Mouse (Mus musculus): ENCODE results near the gene Emsy. TPM values are rescaled to one million over a fixed set of nuclear protein-coding genes. Genes with fewer than 3 reads are reported as not detected.

Emsy gene
- total RNA-seq, 2 experiments from 2014 or later: 19.7 to 22.3 TPM

DNA sequence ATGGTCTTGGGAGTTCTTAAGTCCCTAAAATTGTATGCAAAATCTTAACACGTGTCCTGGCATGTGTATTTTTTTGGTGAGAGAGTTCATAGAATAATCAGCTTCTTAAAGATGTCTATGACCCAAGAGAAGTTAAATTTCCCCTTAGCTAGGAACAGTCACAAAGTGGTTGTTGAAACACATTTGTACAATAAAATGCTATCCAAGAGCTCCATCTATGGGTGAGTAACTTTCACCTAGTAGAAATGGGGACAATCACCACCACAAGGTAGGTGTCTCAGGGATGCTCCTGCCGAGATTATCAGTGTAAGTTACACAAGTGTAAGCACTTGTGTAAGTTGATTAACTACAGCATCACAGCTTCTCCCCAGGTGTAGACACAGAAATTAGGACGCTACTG, 67.6 kb downstream of the Emsy start:
- DNase-seq: no peak
- intact Hi-C loops (cut with DNase I): no loop called here
- TF ChIP-seq CTCF (IDR thresholded peaks at IDR 0.05): peak; percentile 66
- no peak overlapping the region for H3K27ac ChIP-seq
- no peak overlapping the region for H3K4me3 ChIP-seq

DNA sequence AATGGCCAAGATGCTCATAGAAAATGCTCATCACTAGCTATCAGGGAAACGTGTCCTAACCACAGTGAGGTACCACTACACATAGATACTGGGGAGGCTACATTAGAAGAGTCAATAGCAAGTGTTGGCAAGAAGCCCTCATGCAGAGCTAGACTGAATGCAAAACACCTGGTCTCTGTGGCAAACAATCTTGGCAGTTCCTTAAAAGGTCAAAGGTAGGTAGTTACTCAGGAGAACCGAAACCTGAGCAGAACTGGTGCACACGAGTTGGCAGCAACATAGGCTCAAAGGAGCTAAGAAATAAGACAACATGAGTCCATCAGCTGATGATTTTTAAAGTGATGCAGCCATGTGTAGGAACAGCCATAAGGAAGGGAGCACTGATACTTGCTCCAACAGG, 70.3 kb downstream of the Emsy start:
- intact Hi-C loops (cut with DNase I): no loop called here
- no peak overlapping the region for H3K4me3 ChIP-seq
- no peak for TF ChIP-seq CTCF (IDR thresholded peaks at IDR 0.05)
- no peak for DNase-seq
- no peak overlapping the region for H3K27ac ChIP-seq

DNA sequence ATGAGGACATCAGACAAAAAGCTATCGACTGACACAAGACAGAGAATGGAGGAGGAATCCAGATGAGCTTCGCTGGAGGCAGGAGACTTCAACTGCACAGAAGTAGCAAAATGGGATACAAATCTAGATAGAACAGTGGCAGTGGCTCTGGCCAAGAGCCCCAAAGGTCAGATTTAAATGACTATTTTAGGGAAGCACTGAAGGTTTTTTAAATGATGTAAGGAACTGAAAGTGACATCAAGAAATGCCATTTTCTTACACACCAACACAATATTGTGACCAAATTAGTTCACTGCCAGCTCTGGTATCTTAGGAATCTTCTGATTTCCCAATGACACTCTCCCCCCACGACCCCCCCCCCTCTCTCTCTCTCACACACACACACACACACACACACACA, 72.0 kb downstream of the Emsy start:
- TF ChIP-seq CTCF (IDR thresholded peaks at IDR 0.05): no peak
- H3K27ac ChIP-seq: no peak overlapping the region
- intact Hi-C loops (cut with DNase I): no loop called here
- no peak overlapping the region for H3K4me3 ChIP-seq
- no peak for DNase-seq

DNA sequence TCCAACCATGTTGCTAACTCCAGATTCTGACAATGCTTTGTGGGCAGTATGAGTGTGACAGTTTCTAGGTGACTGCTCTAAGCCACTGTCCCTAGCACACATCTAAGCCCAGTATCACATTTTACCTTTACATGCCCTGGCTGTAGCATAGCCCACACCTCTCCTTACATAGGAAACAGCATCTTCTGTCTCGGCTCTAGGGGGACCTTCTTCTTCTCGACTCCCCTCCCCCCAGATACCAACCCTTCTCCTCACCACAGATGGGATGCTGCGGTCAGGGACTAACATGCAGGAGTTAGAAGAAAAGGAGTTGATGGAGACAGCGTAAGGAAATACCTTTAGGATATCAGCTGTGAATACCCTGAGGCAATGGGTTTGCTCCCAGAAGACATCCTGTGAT, 75.3 kb downstream of the Emsy start:
- intact Hi-C loops (cut with DNase I): no loop called here
- no peak for TF ChIP-seq CTCF (IDR thresholded peaks at IDR 0.05)
- Histone ChIP-seq H3K27ac (0 out of 2 replicates have a peak overlapping the region, but pooled peaks have one; percentile 32), H3K4me3 (no peak overlapping the region)
- no peak for DNase-seq

DNA sequence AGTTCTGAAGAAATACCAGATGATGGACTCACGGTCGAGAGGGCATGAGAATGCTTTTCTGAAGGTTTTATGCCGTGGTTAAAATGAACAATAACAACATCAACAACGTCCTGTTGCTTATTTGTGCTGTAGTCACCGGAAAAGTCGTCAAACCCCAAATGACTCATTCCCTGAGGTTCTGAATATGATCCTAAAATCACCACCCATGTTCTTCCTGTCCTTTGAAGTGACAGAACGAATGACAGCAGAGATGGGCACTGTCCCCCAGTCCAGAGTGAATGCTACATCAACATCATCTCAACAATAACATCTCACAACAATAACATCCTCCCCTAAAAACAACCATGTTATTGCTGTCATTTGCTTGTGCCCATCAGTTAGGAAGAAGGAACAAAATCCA, 76.1 kb downstream of the Emsy start:
- Histone ChIP-seq H3K4me3 (no peak overlapping the region), H3K27ac (no peak overlapping the region)
- no peak for TF ChIP-seq CTCF (IDR thresholded peaks at IDR 0.05)
- intact Hi-C loops (cut with DNase I): no loop called here
- no peak for DNase-seq

DNA sequence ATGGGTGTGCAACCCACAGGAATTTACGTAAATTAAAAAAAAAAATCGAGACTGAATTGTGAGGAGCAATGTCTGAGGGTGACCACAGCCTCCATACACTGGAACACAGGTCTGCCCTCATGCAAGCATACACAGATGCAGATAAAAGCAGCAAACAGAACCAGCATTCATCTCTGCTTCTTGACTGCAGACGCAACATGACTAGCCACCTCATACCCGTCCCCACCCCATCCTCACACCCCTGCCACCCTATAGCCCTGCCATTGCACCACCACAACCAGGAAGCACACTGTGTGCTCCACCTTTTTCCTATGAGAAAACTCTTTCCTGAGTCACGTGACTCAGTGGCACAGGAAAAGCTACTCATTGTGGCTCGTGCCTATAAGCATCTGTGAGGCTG, 76.9 kb downstream of the Emsy start:
- no peak for TF ChIP-seq CTCF (IDR thresholded peaks at IDR 0.05)
- H3K27ac ChIP-seq: no peak overlapping the region
- DNase-seq: no peak
- intact Hi-C loops (cut with DNase I): no loop called here
- no peak overlapping the region for H3K4me3 ChIP-seq

DNA sequence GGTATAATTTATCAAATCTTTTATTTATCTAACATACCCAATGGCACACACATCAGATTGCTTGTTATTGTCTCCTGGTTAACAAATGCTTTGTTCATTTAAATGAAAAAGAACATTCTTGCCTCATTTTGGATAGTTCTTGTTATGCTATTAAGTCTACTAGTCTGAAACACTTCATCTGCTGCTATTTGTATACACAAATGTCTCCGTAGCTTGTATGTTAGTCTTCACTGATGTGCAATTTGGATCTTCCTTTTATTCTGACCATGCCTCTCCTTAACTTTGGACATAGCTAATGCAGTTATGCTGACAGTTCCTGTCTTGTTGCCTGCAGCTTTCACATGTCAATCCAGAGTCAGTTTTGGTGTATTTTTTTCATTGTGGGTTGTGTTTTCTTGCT, 79.1 kb downstream of the Emsy start:
- H3K4me3 ChIP-seq: no peak overlapping the region
- DNase-seq: no peak
- intact Hi-C loops (cut with DNase I): no loop called here
- no peak overlapping the region for H3K27ac ChIP-seq
- TF ChIP-seq CTCF (IDR thresholded peaks at IDR 0.05): no peak

DNA sequence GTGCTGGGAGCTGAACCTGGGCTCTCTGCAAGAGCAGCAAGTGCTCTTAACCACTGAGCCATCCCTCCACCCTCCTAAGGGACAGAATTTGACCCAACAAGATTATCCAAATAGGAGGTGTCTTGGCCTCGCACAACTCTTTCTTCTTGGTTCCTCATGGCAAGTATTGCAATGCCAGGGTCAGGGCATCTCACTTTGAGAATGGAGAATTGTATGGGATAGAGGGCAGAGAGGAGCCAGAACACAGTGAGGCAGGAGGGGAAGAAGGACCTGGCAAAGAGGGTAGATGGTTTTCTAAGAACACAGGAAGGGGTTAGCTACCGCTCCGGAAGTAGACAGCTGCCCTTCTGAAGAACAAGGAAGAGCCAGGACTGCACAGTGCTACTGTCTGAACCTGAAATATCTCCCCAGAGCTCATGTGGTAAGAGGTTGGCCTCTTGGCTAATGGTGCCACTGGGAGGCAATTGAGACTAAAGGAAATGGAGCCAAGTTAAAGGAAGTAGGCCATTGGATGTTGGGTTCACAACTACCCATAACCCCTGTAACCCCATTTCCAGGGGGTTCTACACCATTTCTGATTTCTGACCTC, 80.8 kb downstream of the Emsy start:
- TF ChIP-seq CTCF (IDR thresholded peaks at IDR 0.05): no peak
- intact Hi-C loops (cut with DNase I): no loop called here
- no peak overlapping the region for H3K4me3 ChIP-seq
- peak overlapping the region; percentile 24; the same call in 1 of the 2 replicates for H3K27ac ChIP-seq
- DNase-seq: no peak

DNA sequence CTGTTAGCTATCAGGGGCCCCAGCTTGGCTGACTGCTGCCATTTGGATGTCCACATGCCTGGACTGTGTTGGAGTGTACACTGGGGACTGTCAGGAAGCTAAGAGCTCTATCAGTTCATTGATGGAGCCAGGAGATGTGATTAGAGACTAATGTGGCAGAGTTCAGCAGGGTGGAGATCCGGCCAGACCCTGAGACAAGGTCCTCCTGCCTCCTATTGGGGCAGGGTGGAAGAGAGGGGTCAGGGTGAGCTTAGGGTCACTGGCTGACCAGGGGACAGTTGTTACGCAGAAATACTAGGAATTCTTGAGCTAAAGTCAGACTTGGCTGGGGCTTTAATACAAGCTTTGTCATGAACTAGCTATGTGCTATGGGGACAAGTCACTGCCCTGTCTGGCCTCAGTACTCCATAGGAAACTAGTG, 81.8 kb downstream of the Emsy start:
- peak overlapping the region; percentile 63 for H3K27ac ChIP-seq
- DNase-seq: no peak
- intact Hi-C loops (cut with DNase I): no loop called here
- TF ChIP-seq CTCF (IDR thresholded peaks at IDR 0.05): no peak
- H3K4me3 ChIP-seq: no peak overlapping the region

DNA sequence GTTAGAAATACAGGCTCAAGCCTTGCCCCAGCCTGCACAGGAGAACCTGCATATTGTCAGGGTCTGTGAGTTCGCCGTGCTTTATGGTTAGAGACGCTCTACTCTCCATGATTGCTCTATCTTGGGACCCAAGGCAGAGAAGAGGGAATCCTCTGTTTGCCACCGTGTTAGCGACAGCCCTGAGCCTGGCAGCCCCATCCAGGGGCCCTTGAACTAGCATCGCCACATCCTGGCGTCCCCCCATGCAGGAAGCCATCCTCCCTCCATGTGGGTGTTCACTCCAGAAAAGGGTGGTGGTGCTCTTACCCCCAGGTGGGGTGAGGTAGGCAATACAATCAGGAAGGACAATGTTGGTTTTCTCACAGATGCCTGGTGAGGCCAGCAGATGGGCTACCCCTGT, 82.3 kb downstream of the Emsy start:
- no peak for DNase-seq
- no peak for TF ChIP-seq CTCF (IDR thresholded peaks at IDR 0.05)
- peak overlapping the region; percentile 63 for H3K27ac ChIP-seq
- intact Hi-C loops (cut with DNase I): no loop called here
- no peak overlapping the region for H3K4me3 ChIP-seq

DNA sequence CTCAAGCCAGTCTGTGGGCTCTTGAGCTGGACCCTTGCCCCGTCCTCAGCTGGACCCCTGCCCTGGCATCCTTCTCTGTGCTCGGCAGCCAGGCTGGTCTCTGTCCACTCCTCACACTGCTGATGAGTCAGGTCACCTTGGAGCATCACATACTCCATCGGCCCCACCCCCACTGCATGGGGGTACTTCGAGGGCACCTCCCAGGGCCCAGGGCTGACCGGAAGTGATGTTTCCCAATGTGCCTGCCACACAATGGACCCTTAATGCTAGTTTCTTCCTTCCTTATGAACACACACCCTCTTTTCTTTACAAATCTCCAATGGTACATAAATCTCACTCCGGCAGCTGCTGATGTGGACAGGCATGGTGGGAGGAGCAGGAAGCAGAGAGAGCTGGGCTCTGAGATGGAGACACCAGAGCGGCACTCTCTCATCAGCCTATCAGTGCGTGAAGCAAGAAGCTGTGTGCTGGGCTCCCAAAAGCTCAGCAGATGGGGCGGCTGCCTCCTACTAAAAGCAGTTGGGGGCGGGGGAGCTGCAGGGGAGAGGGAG, 83.3 kb downstream of the Emsy start:
- peak overlapping the region; percentile 63 for H3K27ac ChIP-seq

DNA sequence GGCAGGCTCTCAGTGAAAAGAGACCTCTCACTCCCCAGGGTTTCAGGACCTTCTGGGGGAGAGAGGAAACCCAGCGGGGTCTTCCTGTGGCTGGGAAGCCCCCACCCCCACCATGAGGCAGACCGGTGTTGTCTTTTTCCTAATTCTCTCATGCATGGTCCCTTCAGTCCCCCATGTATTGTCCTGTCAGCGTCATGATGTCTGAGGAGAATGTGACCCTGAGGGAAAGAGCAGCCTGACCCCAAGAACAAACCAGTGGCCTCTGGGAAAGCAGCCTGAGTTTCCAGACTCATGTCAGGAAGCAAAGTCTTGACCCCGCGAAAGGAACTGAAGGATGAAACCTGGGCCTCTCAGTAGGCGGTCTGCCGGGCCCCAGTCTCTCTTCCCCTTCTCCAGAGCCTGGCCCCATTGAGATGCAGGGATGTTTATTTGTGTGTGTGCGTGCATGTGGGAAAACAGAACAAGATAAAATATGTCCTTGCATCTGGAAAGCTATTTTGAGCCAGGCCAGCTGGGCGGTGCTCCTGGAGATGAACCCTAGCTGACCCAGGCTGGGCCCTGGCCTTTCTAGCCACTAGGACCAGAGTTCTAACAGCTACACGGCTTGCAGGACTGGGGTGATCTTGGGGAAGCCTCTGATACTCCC, 84.2 kb downstream of the Emsy start:
- TF ChIP-seq CTCF (IDR thresholded peaks at IDR 0.05): no peak

More for the DNA sequence above, 83.3 kb downstream of the Emsy start:
- DNase-seq: no peak
- intact Hi-C loops (cut with DNase I): no loop called here
- H3K4me3 ChIP-seq: no peak overlapping the region
- TF ChIP-seq CTCF (IDR thresholded peaks at IDR 0.05): no peak

DNA sequence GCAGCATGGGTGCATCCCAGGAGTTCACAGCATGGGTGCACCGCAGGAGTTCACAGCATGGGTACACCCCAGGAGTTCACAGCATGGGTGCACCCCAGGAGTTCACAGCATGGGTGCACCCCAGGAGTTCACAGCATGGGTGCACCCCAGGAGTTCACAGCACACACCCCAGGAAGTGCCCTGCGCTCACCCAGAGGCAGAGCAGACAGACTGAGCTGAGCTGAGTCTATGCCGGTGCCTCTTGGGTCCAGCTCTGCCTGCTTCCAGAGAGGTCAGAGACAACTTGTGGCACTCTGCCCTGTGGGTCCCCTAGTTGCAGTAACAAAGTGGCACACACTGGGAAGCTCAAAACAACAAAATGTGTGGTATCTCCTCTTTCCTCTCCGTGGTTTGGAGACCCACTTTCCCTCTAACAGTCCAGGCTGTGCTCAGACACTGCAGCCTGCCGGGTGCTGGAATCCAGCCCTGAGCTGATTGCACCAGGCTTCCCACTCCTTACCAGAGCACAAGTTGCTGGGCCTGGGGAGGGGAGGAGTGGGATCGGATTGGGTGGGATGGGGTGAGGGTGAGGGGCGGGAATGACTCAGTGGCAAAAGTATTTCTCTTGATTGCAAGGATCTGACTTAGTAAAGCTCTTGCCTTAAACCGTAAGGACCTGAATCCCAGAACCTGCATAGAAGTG, 85.6 kb downstream of the Emsy start:
- no peak for DNase-seq
- Histone ChIP-seq H3K27ac (peak overlapping the region; percentile 63), H3K4me3 (no peak overlapping the region)
- intact Hi-C loops (cut with DNase I): no loop called here
- no peak for TF ChIP-seq CTCF (IDR thresholded peaks at IDR 0.05)

More for the DNA sequence above, 84.2 kb downstream of the Emsy start:
- DNase-seq: peak; percentile 66
- H3K27ac ChIP-seq: peak overlapping the region; percentile 63
- H3K4me3 ChIP-seq: no peak overlapping the region
- intact Hi-C loops (cut with DNase I): no loop called here
